Mouse (Mus musculus) liver, adult 2 months (tissue): ENCODE data around the gene Nck2.

Experiments used
- CTCF ChIP-seq: fragments of 200-500 bp; IDR thresholded peaks from 2 replicates; pipeline ENCODE4 v1.5.1; 2011; ENCODE audit warnings: low read depth, low read length, control low read depth
- POLR2A ChIP-seq: fragments of 200-500 bp; IDR thresholded peaks from 2 replicates; pipeline ENCODE4 v1.6.1; 2011; ENCODE audit warnings: low read length, control low read depth; ENCODE audit not compliant: insufficient read depth; ENCODE audit errors: extremely low read depth

DNA sequence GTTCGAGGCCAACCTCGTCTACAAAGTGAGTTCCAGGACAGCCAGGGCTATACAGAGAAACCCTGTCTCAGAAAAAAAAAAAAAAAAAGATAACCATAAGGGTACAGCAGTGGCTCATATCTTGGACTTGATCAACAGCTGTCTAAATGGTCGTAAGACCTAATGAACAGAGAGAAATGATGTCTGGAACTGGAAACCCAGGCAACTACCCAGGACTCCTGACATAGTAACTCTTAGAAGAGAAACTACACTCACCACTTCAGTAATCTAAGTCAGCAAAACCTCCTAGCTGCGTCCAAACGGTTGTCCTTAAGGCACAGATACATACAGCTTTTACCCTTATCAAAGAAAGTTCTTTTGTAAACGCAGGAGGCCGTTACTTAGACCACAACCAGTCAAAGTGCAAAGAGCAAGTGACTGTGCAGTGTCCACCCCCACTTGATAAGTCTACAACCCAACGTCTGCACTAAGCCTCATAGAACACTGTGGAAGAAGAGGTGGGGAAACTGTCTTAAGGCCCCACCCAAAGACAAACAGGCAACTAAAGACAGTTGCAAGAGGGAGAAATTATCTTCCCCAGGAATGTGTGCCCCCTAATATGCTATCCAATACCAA is 44.7 kb upstream of the Nck2 start:
- TF ChIP-seq CTCF, result no peak
- TF ChIP-seq POLR2A, result no peak
